Mouse (Mus musculus) left cerebral cortex, adult 9 months (tissue): ENCODE measurements around the gene Olfr1489.
"Not testable (repeated sequence)": the region's sequence is repeated elsewhere in the genome, so short reads cannot be mapped to it uniquely, and the experiment has no call there.

Source experiments
- DNase-seq, 2 experiments: peaks; one replicate each; pipeline ENCODE4 v3.0.0; 2022; ENCODE audit warnings: low spot score in 2 of 2

Gene Olfr1489

GRCm38 (mm10) chr19:13631321-13631720 lies at the start of gene Olfr1489:
Olfr1489 (plus strand) TSS chr19:13631621.
- no peak for DNase-seq

GRCm38 (mm10) chr19:13583211-13583610 lies 48.2 kb upstream of the Olfr1489 start, which contains the start of gene Olfr1484:
Olfr1484 (plus strand) TSS chr19:13583511.
- DNase-seq: no peak

GRCm38 (mm10) chr19:13617075-13617474 lies 14.3 kb upstream of the Olfr1489 start, which contains the start of gene Olfr1487:
Olfr1487 (plus strand) TSS chr19:13617375.
- DNase-seq: not testable (repeated sequence)

- no peak for DNase-seq
Observed at GRCm38 (mm10) chr19:13650791-13651190, 19.4 kb downstream of the Olfr1489 start, which contains the start of gene Olfr1490. Olfr1490 (plus strand) TSS chr19:13651091.
